Mouse (Mus musculus) CD4-positive, CD25-positive, alpha-beta regulatory T cell, adult 9 weeks (primary cell): ENCODE data around the gene Cryab. TPM values are rescaled to one million over a fixed set of nuclear protein-coding genes. Genes with fewer than 3 reads are reported as not detected.

Experiments
- polyA plus RNA-seq: library from polyadenylated mRNA; unstranded; fragments of 100-300 nt; shearing (Covaris generic); gene quantifications from one replicate; pipeline ENCODE4 v1.2.1, GENCODE M21; 2017

Cryab gene
- polyA plus RNA-seq, result 0.82 TPM

DNA sequence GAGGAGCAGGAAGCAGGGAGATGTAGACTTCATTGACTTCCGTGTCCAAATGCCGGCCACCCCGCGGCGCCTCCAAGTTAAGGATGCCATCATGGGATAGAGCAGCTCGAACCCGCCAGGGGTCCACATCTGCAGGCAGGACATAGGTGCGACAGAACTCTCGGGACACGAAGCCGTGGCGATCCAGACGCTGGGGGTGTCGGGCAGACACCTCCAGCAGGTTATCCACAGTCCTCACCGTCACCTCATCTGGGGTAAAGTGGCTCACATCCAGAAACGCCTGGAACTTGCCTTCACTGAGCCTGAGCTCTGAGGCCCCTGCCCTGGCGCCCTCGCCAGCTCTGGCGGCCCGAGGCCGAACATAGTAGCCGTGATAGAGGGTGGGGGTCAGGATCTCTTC, at the start of gene Cryab:
Gene Cryab (plus strand): TSS at position 3 of the 400 bp plus-strand sequence.

DNA sequence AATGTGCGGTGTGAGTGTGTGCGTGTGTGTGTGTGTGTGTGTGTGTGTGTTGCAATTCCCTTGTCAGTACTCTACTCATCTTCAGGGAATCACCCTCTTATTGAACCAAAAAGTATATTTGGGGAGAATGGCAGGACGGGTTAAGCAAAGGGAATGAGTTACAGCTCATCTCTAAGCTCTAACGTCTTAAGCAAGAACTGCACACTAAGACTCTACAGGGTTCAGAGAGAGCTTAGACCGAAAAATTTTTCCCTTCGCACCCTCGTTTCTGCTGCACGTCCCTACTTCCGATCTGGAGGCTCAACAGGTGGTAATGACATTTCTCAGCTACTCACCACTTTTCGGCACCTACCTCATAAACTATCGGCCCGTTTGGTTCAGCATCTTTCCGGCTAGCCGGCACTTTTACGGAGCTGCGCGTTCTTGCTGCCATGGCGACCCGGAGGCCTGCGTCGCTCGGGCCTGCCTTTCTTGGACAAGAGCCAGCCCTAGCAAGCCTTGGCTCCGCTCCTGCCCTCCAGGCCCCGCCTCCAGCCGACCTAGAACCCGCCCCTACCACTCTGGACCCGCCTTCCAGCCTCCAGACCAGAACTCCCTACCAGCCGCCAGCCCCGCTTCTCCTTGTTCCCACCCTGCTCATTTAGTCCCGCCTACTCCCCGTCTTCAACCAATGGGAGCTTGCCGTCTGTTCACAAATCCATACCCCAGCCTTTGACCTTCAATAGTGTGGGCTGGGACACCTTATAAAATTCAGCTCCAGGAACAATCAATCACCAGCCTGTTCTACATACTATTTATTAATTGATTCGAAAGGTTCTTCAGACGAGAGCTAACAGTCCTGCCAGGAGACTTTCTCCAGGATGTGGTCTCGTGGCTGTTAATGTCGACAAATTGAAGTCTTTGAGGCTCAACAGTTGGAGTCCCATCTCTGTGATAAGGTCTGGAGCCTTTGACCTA, 11.9 kb upstream of the Cryab start, which contains the start of gene Dixdc1:
Gene Dixdc1 (minus strand): TSS at position 604 of the 957 bp plus-strand sequence.

DNA sequence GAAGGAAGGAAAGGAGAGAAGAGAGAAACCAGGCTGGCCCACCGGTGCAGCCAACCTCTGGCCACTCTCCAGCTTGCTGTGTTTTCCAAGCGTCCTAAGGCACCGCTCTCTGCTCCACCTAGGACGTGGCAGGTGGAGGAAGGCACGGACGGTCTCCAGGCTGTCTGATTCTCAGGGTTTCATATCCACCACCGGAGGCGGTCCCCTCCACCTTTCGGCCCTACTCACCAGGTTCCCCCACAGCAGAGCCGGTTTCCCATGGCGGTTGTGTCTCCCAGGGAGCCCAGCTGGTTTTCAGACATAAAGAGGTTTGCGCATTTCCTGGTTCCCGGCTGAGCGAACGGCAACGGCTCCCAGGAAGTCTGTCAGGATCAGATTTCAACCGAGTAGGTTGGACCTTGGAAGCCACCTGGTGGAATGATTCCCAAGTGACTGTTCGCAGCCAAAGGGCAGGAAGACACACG, 4.9 kb upstream of the Cryab start, which contains the start of gene 2310030G06Rik:
Gene 2310030G06Rik (minus strand): TSS at position 323 of the 464 bp plus-strand sequence.

DNA sequence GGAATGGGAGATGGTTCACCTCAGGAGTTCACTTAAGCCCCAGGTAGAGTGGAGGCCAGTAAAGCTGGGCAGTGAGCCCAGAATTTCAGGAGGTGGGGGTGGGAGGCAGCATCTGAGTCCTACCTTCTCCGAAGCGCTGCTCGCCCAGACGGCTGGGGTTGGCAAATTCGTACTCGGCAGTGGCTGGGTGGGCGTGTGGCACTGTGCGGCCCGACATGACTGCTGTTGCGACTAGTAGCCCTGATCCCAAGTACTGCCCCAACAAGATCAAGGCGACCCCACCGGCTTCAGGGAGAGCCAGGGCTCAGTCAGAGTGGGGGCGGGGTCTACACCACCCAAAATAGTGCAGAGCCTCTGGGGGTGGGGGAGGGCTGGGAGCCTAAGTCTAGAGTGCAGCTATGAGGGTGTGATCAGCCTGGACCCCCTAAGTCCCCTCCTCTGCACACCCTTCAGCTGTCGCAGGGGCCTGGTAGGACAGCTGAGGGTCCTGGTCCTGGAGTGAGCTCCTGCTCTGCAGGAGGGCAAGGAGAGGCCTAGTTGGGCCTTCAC, 1.0 kb downstream of the Cryab start, which contains the start of gene Hspb2:
Gene Hspb2 (minus strand): TSS at position 301 of the 549 bp plus-strand sequence.

DNA sequence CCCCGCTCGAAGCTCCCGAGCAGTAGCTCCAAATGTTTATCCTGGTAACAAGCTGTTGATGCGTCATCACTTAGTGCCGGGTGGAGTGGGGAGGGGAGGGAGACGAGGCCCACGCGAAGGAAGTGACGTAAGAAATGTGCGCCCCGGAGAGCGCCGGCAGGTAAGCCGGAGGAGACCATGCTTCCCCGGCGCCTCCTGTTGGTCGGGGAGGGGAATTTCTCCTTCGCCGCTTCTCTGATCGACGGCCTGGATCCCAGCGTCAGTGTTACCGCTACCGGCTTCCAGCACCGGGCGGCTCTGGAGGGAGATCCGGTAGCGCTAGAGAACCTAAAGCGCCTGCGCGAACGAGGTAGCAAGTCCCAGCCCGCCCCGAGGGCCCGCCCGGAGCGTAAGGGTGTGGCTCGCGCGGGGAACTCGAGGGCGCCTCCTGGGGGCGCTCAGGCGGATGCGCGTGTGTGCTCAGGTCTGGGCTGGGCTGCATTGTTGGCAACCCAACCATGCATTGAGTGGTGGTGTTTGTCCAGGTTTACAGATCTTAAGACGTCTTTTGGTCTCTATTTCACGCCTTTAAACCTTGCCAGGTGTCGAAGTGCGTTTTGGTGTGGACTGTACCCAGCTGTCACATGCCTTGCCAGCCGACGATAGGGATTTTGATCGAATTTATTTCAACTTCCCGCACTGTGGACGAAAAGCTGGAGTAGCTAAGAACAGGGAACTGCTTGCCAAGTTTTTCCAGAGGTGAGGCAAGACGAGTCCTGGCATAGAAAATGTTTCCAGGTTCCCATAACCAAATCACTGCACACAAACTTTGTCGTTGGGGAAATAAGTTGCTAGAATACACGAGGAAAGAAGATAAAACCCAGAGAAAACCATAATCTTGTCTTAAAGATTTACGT, 17.2 kb downstream of the Cryab start, which contains the start of gene Fdxacb1:
Gene Fdxacb1 (plus strand): TSS at position 130 of the 896 bp plus-strand sequence.

DNA sequence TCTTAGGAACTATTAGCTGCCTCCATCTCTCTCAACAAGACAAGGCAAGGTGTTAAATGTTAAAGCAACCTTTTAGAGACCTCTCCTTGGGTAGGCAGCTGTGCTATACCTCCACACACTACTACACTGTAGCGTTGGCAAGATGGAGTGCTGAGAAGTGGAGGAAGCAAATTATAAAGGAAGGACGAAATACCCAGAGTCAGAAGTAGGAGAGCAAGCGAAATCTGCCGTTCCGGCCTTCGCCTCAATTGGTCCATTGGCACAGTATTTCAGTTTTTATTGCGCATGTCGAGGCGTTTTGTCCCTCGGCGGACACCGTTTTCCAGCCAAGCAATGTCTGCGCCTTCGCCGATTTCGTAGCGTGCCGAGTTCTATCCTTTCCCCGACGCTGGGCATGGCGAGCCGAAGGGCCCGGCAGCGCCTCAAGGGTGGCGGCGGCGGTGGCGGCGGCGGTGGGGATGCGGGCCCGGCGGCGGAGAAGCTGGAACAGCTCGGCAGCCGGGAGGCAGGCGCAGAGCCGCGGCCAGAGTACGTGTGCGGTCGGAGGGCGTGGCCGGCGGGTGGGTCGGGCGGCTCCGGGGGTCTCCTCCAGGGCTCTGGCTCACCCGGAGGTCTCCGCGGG, 24.0 kb downstream of the Cryab start, which contains the start of the genes Alg9 and 1110032A03Rik:
Gene Alg9 (plus strand): TSS at position 29 of the 622 bp plus-strand sequence.
Gene 1110032A03Rik (minus strand): TSS at position 530 of the 622 bp plus-strand sequence.

Other genes starting within 250 kb of the Cryab start
- 142 TPM for gene Pts, start 222.6 kb upstream of the Cryab start, polyA plus RNA-seq
- gene Il18, start 196.5 kb upstream of the Cryab start, polyA plus RNA-seq, result 4.3 TPM
- 0.60 TPM for gene Bco2, start 196.1 kb upstream of the Cryab start, polyA plus RNA-seq
- gene Tex12, start 190.0 kb upstream of the Cryab start, polyA plus RNA-seq, result not detected
- 193 TPM for gene Sdhd, start 147.5 kb upstream of the Cryab start, polyA plus RNA-seq
- gene Timm8b, start 147.4 kb upstream of the Cryab start, polyA plus RNA-seq, result 125 TPM
- gene Pih1d2, start 134.0 kb upstream of the Cryab start, polyA plus RNA-seq, result 0.76 TPM
- 19.7 TPM for gene Nkapd1, start 133.9 kb upstream of the Cryab start, polyA plus RNA-seq
- 26.1 TPM for gene Dlat, start 91.5 kb upstream of the Cryab start, polyA plus RNA-seq
- 0.14 TPM for gene Dixdc1, start 11.8 kb upstream of the Cryab start, polyA plus RNA-seq
- not detected for gene 2310030G06Rik, start 4.8 kb upstream of the Cryab start, polyA plus RNA-seq
- not detected for gene Hspb2, start 1.0 kb downstream of the Cryab start, polyA plus RNA-seq
- gene Fdxacb1, start 16.9 kb downstream of the Cryab start, polyA plus RNA-seq, result 10.2 TPM
- 7.7 TPM for gene Alg9, start 23.7 kb downstream of the Cryab start, polyA plus RNA-seq
- 18.6 TPM for gene 1110032A03Rik, start 24.2 kb downstream of the Cryab start, polyA plus RNA-seq
- 105 TPM for gene Ppp2r1b, start 94.0 kb downstream of the Cryab start, polyA plus RNA-seq